Mouse (Mus musculus) cerebellum, adult 9-10 months (tissue): ENCODE measurements around the gene Cabp1.
"Not testable (repeated sequence)": the region's sequence is repeated elsewhere in the genome, so short reads cannot be mapped to it uniquely, and the experiment has no call there.

Experiments
- DNase-seq: peaks from one replicate; pipeline ENCODE4 v3.0.0; 2022

Gene Cabp1

DNA sequence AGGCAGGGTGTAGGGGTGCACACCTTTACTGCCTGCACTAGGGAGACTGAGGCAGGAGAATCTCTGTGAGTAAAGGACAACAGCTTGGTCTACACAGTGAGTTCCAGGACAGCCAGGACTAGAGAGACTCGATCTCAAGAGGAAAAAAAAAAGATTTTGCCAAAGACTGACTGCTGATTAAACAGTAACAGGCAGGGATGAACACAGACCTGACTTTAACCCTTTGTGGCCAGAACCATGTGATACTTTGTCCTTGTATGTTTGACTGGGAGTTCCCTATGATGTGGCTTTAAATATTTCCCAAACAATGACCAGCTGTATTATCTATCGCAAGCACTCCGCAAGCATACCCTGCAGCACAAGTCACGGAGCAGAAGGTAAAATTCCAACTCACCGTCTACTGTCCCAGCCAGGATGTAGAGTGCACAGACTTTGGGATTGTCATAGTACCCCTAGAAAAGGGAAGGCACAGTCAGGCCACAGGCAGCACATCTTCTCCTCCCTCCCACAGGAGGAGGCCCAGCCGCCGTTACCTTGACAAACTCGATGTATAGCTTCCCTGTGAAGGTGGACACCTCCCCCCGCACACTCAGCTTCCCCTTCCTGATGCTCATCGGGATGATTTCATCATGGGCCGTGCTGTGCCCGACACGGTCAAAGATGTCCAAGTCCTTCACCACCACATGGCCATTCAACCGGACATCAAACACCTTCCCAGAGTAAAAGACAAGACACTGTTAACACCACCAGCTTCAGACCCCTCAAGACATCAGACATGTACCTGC is 44.3 kb downstream of the Cabp1 start:
- DNase-seq: no peak

DNA sequence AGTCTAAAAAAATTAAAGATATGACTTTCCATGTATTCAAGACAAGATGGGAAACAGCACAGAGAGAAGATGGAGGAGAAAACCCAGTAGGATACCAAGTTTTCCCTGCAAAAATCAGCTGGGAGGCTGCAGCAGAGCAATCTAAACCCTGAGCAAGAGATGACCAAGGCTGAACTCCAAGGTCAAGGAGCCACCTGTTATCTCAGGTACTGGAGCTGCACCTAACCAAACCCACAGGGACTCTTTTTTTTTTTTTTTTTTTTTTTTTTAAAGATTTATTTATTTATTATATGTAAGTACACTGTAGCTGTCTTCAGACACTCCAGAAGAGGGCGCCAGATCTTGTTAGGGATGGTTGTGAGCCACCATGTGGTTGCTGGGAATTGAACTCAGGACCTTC is 45.3 kb downstream of the Cabp1 start:
- not testable (repeated sequence) for DNase-seq

DNA sequence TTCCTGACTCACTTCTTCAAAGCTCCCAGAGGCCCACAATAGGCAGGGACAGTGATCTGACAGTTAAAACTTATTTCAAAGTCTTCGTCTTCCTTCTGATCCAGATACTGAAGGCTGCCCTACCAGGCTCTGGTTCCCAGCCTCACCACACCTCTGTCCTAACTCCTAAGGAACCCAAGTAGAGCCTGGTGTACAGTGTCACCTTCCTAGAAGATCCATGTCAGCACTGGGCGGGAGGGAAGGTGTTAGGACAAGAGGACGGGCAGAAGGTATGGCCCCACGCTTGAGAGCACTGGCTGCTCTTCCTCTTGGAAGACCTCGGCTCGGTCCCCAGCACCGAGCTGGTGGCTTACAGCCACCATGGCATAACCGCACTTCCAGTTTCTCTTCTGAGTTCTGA is 45.8 kb downstream of the Cabp1 start:
- no peak for DNase-seq

DNA sequence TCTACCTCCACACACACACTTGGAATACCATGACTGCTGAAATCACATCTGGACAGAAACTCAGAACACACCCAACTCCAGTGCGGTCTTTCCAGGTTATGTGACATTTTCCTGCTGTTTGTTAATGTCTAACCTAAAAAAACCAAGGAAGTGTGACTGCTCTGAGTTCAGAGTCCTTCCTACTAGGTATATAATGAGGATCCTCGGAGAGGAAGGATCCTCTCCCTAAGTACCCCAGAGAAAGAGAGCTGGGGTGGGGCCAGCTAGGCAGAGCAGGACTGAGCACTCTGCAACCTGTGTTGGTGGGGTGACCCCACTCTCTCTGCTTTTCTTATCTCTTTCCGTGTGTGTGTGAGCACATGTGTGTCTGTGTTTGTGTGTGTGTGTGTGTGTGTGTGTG is 46.8 kb downstream of the Cabp1 start:
- no peak for DNase-seq

DNA sequence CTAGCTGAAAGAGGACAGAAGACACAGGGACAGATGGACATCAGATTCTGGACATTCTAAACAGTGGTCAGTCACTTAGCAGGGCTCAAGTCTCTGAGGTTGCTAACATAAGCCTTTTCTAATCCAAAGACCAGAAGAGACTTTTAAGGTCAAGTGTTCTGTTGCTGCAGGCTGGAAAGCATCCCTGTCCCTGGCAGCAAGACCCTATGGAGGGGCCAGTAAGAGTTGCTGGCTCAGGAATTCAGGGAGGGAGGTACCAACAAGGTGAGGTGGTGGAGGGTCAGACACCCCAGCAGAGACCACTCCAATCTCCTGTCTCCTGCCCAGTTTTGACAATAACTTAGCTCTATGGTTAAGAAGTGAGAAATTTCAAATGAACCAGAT is 47.4 kb downstream of the Cabp1 start:
- no peak for DNase-seq

DNA sequence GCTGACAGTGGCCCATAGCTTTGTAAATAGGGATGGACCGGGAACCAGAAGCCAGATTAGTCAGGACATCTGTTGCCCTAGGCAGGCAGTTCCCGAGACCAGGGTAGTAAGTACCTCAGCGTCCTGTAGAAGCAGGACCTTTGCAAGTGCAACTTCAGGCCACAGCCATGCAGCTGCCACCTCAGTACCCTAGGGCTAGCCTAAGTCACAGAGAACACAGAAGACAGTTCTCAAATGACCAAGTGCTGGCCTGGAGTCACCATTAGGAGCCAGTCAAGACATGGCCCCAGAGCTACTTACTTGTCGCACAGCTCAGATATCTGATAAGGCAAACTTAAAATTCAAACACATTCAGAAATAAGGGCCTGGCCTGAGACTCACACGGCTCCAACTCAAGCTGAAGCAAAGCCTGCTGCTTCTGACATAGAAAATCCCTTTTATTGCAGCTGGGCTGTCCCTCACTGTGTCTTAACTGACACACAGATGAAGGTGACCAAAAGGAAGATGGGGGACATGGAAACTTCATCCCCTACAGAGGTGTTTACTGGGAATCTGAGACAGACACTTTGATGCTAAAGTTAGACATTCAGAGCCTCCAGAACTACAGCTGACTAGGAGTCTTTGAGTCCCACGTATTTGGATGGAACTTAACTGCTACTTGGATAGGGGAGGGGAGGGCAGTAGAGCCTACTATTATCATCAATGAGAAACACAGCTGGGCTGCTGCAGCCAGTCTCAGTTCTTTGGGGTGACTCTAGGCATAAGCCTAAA is 48.0 kb downstream of the Cabp1 start:
- DNase-seq: no peak

DNA sequence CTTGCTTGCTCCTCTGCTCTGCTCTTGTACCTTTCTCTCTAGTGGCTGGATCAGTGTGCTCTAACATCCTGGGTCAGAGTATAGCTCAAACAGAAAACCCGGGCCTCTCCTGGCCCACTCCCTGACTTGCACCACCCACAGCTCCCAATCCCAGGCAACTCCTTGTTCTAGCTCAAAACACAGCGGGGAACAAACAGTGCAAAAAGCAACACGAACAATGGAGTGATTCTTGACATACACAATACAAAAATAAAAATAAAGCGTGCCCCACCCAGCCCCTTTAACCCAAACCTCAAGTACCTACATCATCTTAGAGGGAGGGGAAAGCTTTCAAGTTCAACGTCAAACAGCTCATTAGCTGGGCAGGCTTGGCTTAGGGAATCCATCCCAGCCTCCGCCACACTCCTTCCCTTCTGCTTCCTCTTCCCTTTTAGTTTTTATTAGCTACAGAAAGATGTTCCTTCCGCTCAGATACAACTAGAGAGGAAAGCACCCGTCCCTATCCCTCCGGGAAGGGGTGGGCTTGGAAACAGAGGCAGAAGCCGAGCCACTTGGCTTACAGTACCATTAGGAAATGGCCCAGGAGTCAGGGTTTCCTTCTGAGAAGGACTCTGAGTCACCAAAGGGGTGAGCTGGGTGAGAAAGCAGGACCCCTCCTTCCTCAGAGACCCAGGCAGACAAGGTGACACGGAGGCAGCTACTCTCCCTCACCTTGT is 48.8 kb downstream of the Cabp1 start:
- no peak for DNase-seq

DNA sequence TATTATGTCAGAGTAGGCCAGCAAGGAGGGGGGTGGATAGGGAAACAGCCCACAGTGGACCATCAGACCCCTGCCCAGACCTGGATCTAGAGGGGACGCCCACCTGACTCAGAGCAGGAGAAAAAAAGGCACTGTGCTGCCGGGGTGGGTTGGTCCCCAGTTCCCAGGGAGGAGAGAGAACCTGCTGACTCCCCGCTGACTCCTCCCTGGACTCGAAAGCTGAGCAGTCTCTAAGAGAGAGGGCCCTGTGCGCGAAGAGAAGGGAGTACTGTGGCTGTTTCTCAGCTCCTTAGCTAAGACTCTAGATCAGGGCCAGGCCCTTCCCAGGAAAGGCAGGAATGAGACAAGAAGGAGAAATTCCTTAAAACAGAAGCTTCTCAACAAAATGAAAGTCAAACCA is 49.7 kb downstream of the Cabp1 start:
- DNase-seq: no peak

DNA sequence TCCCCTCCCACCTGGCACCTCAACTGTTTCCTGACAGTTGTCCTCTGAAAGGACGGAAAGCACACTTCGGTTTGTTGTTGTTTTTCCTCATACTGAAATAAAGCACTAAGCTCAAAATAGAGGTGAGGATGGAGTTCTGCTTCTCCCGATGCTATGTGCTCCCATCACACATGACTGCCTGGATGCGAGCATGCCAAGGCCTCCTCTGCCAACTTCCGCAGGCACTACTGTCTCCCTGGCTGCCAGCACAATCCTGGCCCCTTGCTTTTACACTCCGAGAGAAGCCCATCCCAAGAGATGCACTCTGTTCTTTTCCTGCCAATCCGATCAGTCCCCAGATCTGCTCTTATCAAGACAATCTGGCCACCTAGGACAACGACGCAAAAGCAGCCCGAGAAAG is 50.6 kb downstream of the Cabp1 start:
- DNase-seq: peak; percentile 50

DNA sequence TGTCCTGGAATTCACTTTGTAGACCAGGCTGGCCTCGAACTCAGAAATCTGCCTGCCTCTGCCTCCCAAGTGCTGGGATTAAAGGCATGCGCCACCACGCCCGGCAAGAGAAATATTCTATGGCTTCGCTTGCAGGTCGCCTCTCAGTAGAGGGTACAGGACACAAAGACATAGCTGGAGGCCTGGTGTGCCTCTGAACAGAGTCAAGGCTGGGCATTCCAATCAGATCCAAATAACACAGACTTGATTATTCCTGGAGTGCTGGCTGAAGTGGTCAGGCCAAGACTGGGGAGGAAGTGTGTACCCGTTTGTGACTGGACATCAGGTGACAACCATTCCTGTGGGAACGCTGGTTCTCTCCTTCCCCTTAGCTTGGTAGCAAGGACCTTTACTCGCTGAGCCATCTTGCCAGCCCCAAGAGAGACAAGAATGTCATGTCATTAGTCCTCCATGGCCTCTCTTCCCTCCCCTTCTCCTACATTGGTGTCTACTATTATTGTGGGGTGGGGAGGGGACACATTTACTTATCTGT is 51.9 kb downstream of the Cabp1 start:
- DNase-seq: no peak

DNA sequence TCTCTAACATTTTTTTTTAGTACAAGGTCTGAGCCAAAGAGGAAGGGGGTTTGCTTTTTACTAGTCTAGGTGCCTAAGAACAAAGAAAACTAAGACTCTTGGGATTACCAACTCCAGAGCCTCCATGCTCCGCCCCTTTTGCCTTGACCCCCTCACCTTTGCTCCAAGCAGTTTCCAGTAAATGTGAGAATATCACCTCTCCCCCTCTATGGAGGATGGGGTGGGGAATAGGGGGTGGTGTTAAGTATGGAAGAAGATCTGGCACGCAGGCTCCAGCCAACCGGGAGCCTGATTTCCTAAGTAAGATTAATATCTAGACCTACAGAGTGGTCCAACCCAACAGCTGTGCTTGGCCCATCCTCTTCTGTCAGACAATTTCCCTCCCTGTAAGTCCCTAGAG is 53.5 kb downstream of the Cabp1 start:
- no peak for DNase-seq

DNA sequence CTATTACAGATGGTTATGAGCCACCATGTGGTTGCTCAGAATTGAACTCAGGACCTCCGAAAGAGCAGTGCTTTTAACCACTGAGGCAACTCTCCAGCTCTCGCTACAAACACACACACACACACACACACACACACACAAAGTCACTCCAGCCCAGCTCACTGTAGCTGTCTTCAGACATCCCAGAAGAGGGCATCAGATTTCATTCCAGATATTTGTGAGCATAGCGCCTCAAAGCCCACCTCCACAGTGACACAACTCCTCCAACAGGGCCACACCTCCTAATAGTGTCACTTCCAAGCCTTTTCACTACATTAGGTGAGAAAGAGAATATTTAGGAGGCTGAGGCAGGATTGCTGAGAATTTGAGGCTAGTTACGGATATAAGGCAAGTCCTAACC is 55.1 kb downstream of the Cabp1 start:
- DNase-seq: no peak

DNA sequence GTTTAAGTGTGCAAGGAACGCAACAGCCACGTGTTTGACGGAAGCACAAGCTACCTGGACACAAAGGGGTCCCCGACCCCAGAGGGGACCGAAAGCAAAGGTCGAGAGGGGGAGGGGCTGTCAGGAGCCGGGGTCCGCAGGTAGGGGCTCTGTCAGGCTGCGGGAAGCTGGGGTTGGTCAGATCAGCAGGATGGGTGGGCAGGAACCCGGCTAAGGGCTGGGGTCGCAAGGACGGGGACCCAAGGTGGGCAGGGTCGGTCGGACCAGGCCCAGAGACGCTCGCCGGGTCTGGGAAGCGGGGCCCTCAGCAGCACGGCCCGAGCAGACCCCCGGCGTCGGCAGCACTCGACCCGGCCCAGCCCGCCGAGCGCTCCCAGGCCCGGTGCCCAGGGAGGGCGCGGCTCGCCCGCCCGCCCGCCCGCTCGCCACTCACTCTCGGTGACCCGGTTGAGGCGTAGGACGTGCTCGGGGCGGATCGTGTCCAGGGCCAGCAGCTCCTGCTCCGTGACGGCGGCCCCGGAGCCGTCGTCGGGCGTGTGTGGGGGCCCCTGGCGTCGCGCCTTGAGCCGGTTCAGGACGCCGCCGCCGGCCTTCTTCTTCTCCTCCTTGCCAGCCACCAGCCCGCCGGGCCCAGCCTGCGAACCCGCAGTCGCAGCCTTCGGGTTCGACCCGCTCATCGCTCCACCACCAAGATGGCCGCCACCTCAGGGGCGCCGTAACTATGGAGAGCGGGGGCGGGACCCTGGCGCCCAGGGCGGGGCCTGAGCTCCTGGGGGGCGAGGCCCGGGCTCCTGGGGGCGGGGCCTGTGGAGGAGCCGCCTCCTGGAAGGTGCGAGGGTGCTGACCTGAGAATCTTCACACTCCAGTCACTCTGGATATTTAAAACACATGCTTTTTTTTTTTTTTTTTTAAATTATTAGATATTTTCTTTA is 59.7 kb downstream of the Cabp1 start, which contains the start of gene Unc119b:
Unc119b (minus strand) TSS at position 742 of the 932 bp plus-strand sequence.
- peak; percentile 90 for DNase-seq

DNA sequence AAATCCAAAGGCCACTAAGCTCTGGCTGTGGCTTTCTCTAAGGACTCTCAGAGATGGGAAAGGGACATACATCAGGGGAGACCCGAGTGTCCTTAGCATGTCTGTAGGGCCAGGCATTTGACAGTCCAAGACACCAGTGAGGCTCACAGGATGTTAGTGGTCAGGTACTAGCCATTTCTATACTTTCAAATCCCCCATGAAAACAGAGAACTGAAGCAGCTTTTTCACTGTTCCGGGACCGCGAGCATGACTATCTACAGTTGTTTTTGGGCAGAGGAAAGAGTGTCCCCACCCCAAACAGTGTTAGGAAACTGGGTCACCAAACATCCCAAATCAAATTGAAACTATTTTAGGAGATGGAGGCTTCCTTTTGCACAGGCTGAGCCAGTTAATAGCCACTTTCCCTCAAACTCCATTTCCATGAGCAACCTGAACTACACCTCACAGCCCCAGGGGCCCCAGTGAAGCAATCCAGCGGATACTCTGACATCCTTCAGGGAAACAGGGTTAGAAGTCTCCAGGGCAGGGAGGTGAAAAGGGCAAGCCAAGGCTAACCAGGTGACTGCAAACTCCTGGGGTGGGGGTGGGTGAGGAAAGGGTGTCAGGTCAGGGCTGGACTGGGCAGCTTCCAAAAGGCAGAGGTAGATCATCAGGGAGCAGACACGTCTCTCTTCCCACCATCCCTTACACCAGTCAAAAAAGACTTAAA is 60.7 kb downstream of the Cabp1 start:
- DNase-seq: no peak

DNA sequence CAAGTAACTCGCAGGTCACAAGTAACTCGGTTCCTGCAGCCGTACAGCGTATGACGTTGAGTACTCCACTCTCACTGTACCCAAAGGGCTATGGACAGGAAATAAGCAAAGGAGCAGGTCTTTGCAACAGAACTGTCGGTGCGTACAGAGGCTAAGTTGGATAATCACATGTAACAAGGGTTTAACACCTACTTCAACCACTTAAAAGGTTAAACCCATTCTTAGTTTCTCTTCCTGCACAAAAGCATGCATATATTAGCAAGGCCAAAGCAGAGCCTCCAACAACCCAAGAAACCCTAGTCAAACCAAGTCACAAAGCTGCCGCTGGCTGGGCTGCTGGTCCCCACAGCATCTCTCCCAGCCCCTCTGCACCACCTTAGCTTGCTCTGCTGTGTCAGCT is 61.7 kb downstream of the Cabp1 start:
- DNase-seq: no peak

DNA sequence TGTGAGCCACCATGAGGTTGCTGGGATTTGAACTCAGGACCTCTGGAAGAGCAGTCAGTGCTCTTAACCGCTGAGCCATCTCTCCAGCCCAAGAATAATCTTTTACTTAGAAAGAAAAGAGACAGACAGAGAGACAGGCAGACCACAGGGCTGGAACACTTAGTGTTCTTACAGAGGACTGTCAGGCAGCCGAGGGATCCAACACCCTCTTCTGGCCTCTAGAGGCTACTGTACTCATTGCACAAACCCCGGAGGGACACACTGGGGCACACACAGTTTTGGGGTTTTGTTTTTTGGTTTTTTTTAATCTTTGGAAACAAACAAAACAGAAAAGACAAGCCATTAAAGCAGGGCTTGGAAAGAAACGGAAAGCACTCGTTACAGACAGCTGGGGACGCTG is 64.9 kb downstream of the Cabp1 start:
- no peak for DNase-seq

DNA sequence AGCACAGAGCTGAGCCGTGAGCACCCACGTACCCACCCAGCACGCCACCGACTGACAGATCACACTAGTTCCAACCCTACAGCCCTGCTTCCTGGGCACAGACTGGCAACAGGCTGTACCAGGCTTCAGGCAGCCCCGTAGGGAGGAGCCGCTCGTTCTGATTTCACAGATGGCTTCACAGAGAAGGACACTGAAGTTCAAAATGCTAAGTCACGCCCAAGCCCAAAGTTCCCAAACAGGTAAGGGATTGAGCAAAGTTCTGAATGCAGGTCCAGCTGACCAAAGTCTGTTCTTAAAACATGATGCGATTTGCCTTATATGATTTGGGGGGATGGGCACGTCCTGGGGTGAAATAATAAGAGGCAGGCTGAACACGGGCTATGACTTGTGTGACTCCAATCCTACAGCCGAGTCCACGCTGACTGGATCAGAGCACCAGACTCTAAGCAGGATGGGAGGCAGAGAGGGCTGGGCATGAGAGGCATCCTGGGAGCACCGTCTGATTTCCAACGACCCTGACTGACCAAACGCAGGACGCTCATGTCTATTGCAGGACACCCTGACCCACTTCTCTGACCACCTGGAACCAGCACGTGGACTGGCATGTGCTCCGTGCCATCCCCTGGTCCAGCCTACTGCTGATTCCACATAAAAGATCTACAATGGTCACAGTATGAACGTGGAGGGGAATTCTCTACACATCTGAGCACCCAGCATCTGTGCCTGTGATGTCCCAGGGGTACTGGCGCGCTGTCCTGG is 66.6 kb downstream of the Cabp1 start:
- peak; percentile 58 for DNase-seq

DNA sequence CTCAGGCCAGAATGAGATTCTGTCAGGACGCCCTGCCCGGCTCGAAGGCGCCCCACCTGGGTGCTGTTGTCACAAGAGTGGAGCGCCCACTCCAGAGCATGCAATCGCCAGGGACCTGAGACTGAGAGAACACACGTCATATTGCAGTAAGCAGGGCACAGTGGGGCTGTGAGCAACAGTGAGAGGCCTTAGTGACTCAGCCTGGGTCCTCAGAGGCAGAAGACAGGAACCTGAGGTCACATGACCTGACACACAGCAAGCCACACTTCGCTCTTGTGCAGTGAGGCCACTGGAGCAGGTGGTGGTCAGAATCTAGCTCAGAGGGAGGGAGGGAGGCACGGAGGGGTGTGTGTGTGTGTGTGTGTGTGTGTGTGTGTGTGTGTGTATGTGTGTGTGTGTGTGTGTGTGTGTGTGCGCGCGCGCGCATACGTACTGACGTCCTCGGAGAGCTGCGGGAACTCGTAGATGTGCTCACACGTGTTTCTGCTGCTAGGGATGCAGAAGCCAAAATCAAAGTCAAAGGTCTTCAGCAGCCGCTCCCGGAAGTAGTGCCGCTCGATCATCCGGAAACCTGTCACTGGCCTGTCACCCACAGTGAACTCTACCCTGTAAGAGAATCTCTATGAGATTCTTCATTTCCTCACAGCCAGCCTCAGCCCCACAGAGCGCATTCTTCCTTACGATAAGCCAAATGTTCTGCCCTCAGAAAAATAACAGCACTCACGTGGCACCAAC is 67.4 kb downstream of the Cabp1 start:
- peak; percentile 45 for DNase-seq

DNA sequence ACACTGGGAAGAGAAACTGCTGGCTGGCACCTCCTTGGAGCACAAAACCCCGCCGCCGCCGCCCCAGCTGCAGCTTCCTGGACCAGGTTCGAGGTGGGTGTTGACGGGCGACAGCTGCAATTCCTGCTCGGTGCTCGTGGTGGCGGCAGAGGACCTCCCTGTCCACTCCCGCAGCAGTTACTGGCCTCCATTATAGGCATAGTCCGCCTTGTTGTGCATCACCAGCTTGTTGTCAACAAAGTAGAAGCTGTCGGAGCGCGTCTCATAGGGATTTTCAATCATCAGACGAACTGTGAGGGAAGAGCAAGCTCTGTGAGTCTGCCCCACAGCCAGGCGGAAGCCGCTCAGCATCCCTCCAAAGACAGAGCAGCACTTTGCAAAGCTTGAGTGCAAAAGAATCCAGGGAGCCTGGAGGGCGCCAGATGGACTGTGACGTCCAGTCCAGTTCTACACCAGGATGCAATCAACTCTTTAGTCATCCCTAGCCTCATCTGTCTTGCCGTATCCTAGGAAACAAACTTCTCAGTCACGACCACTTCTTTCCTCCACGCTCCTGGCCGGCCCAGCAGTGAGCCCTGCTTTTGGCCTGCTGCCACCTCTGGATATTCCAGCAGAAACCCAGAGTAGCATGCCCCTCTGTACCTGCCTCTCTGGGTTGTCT is 68.8 kb downstream of the Cabp1 start:
- peak; percentile 90 for DNase-seq

DNA sequence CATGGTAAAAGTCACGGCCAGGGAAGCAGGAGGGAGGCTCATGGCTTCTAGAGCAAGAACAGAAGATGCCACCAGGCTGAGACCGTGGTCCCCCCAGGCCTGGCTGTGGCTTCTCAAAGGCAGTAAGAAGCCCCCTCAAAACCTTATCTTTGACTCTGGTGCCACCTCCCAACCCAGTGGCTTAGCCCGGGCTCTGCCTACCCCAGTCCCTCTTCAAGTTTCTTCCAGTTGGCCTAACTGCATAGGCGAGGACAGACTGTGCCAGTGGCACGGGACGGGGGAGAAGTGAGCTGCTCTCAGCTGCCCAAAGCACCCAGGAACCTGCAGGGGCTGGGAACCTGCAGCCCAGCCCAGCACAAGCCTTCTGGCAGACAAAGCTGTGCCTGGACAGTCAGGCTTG is 69.5 kb downstream of the Cabp1 start:
- DNase-seq: no peak
